Mouse (Mus musculus): ENCODE results near the gene Adprhl1.

The Adprhl1 gene

GRCm38 (mm10) chr8:13194818-13195217, 59.1 kb downstream of the Adprhl1 start:
- no peak for DNase-seq (ENCODE audit: low spot score)

- DNase-seq (ENCODE audit: low spot score) = no peak
These were observed 63.7 kb downstream of the Adprhl1 start for GRCm38 (mm10) chr8:13190235-13190634.

GRCm38 (mm10) chr8:13188857-13189256, 65.1 kb downstream of the Adprhl1 start:
- no peak for DNase-seq (ENCODE audit: low spot score)

GRCm38 (mm10) chr8:13188052-13188555, 65.9 kb downstream of the Adprhl1 start:
- DNase-seq (ENCODE audit: low spot score) = no peak

- DNase-seq (ENCODE audit: low spot score) = no peak
These were observed 66.3 kb downstream of the Adprhl1 start for GRCm38 (mm10) chr8:13187638-13188037.

- no peak for DNase-seq (ENCODE audit: low spot score)
These were observed 66.7 kb downstream of the Adprhl1 start for GRCm38 (mm10) chr8:13187229-13187628.

GRCm38 (mm10) chr8:13186819-13187218, 67.1 kb downstream of the Adprhl1 start:
- no peak for DNase-seq (ENCODE audit: low spot score)

GRCm38 (mm10) chr8:13181691-13181976, 72.3 kb downstream of the Adprhl1 start:
- DNase-seq (ENCODE audit: low spot score) = no peak

GRCm38 (mm10) chr8:13180911-13181690, 72.9 kb downstream of the Adprhl1 start:
- DNase-seq (ENCODE audit: low spot score) = no peak

GRCm38 (mm10) chr8:13180408-13180807, 73.6 kb downstream of the Adprhl1 start:
- no peak for DNase-seq (ENCODE audit: low spot score)

GRCm38 (mm10) chr8:13179948-13180347, 74.0 kb downstream of the Adprhl1 start:
- no peak for DNase-seq (ENCODE audit: low spot score)

GRCm38 (mm10) chr8:13179482-13179881, 74.5 kb downstream of the Adprhl1 start:
- no peak for DNase-seq (ENCODE audit: low spot score)

GRCm38 (mm10) chr8:13178137-13178536, 75.8 kb downstream of the Adprhl1 start:
- no peak for DNase-seq (ENCODE audit: low spot score)

- no peak for DNase-seq (ENCODE audit: low spot score)
These were observed 76.6 kb downstream of the Adprhl1 start for GRCm38 (mm10) chr8:13177173-13177852.

- DNase-seq (ENCODE audit: low spot score) = no peak
These were observed 78.3 kb downstream of the Adprhl1 start for GRCm38 (mm10) chr8:13175650-13176049.

GRCm38 (mm10) chr8:13174811-13175210, 79.2 kb downstream of the Adprhl1 start:
- DNase-seq (ENCODE audit: low spot score) = no peak

GRCm38 (mm10) chr8:13174305-13174704, 79.7 kb downstream of the Adprhl1 start:
- DNase-seq (ENCODE audit: low spot score) = no peak
